Mouse (Mus musculus): ENCODE measurements around the gene Cd200r2. TPM values are rescaled to one million over a fixed set of nuclear protein-coding genes. Genes with fewer than 3 reads are reported as not detected.

Gene Cd200r2
- polyA plus RNA-seq, 1 experiment from 2014 or later = not detected

DNA sequence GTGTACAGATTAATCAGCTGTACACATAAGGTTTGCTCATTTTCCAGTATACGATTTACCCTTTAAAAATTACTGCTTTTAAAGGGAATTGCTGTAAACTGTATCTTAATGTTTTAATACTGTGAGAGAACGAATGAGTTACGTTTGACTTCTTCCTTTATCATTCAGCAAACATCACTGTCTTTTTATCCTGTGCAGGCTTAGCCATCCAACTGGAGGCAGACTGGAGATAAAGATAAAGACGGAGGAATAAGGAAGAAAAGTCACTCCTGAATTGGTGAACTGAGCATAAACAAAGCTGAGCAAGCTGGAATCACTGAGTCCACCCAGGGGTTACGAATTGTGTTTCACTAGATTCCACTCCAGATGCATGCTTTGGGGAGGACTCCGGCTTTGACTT lies 10.7 kb downstream of the Cd200r2 start:
- no peak for ATAC-seq (replicated peaks; ENCODE audit: low FRiP score, low read depth)
- whole genome bisulfite sequencing = 83% methylated on average over 6 of the region's 6 CpGs
- no peaks in the 10 kb centered on the region for H3K9me3 ChIP-seq (replicated peaks; ENCODE audit: low read length)

GRCm38 (mm10) chr16:44890814-44891213 lies 23.9 kb downstream of the Cd200r2 start:
- Histone ChIP-seq H3K36me3 (ENCODE audit: insufficient read depth, low read length) (no peaks in the 10 kb centered on the region), H3K4me3 (replicated peaks; ENCODE audit: low read depth, low read length) (no peak overlapping the region), H3K27me3 (ENCODE audit: insufficient read depth, low read length) (no peaks in the 10 kb centered on the region), H3K4me1 (replicated peaks; ENCODE audit: insufficient read depth, low read length) (no peaks in the 10 kb centered on the region), H3K27ac (no peak overlapping the region), H3K9ac (ENCODE audit: low read depth, low read length) (no peak overlapping the region), H3K4me2 (ENCODE audit: low read length) (no peak overlapping the region), H3K9me3 (replicated peaks; ENCODE audit: low read length) (no peaks in the 10 kb centered on the region)
- DNase-seq (ENCODE audit: low spot score) (peak; percentile 4), ATAC-seq (replicated peaks; ENCODE audit: low FRiP score, low read depth) (no peak)
- TF ChIP-seq CTCF (IDR thresholded peaks at IDR 0.05; ENCODE audit: low read depth) = no peak
- WGBS = 36% methylated on average over 1 of the region's 1 CpGs

More for the DNA sequence above, 10.7 kb downstream of the Cd200r2 start:
- no peak for DNase-seq (ENCODE audit: low spot score)
- H3K4me2 ChIP-seq (ENCODE audit: low read length) = no peak overlapping the region
- H3K27ac ChIP-seq = no peak overlapping the region
- no peak for TF ChIP-seq CTCF (IDR thresholded peaks at IDR 0.05; ENCODE audit: low read depth)
- H3K4me3 ChIP-seq (replicated peaks; ENCODE audit: low read depth, low read length) = no peak overlapping the region
- no peak overlapping the region for H3K9ac ChIP-seq (ENCODE audit: low read depth, low read length)
- H3K27me3 ChIP-seq (ENCODE audit: insufficient read depth, low read length) = no peaks in the 10 kb centered on the region
- no peaks in the 10 kb centered on the region for H3K4me1 ChIP-seq (replicated peaks; ENCODE audit: insufficient read depth, low read length)
- no peaks in the 10 kb centered on the region for H3K36me3 ChIP-seq (ENCODE audit: insufficient read depth, low read length)

- DNase-seq (ENCODE audit: low spot score) (no peak), ATAC-seq (replicated peaks; ENCODE audit: low FRiP score, low read depth) (no peak)
- Histone ChIP-seq H3K4me3 (replicated peaks; ENCODE audit: low read depth, low read length) (no peak overlapping the region), H3K27me3 (ENCODE audit: insufficient read depth, low read length) (no peaks in the 10 kb centered on the region), H3K36me3 (ENCODE audit: insufficient read depth, low read length) (no peaks in the 10 kb centered on the region), H3K9me3 (replicated peaks; ENCODE audit: low read length) (no peaks in the 10 kb centered on the region), H3K4me1 (replicated peaks; ENCODE audit: insufficient read depth, low read length) (no peaks in the 10 kb centered on the region), H3K9ac (ENCODE audit: low read depth, low read length) (no peak overlapping the region), H3K27ac (no peak overlapping the region), H3K4me2 (ENCODE audit: low read length) (no peak overlapping the region)
- 92% methylated on average over 1 of the region's 1 CpGs for WGBS
- TF ChIP-seq CTCF (IDR thresholded peaks at IDR 0.05; ENCODE audit: low read depth) = no peak
These were observed 65.1 kb downstream of the Cd200r2 start for GRCm38 (mm10) chr16:44932016-44932415.

GRCm38 (mm10) chr16:44943468-44943867 lies 76.6 kb downstream of the Cd200r2 start, which contains the start of gene Cd200r3:
Cd200r3 (plus strand) TSS chr16:44943678.
- no peak within 1 kb of the TSS for H3K4me3 ChIP-seq (replicated peaks; ENCODE audit: low read depth, low read length)
- H3K4me2 ChIP-seq (ENCODE audit: low read length) = no peak within 1 kb of the TSS
- no peaks in the 10 kb centered on the region for H3K36me3 ChIP-seq (ENCODE audit: insufficient read depth, low read length)
- WGBS = 64% methylated on average over 3 of the region's 3 CpGs
- no peak for TF ChIP-seq CTCF (IDR thresholded peaks at IDR 0.05; ENCODE audit: low read depth)
- H3K4me1 ChIP-seq (replicated peaks; ENCODE audit: insufficient read depth, low read length) = no peaks in the 10 kb centered on the region
- no peak for DNase-seq (ENCODE audit: low spot score)
- no peaks in the 10 kb centered on the region for H3K27me3 ChIP-seq (ENCODE audit: insufficient read depth, low read length)
- H3K27ac ChIP-seq = no peak within 1 kb of the TSS
- H3K9me3 ChIP-seq (replicated peaks; ENCODE audit: low read length) = no peaks in the 10 kb centered on the region
- no peak for ATAC-seq (replicated peaks; ENCODE audit: low FRiP score, low read depth)
- H3K9ac ChIP-seq (ENCODE audit: low read depth, low read length) = no peak within 1 kb of the TSS

GRCm38 (mm10) chr16:44951360-44952114 lies 84.6 kb downstream of the Cd200r2 start:
- H3K4me3 ChIP-seq (replicated peaks; ENCODE audit: low read depth, low read length) = no peak overlapping the region
- no peaks in the 10 kb centered on the region for H3K27me3 ChIP-seq (ENCODE audit: insufficient read depth, low read length)
- 70% methylated on average over 4 of the region's 4 CpGs for WGBS
- H3K4me2 ChIP-seq (ENCODE audit: low read length) = no peak overlapping the region
- no peaks in the 10 kb centered on the region for H3K36me3 ChIP-seq (ENCODE audit: insufficient read depth, low read length)
- no peak overlapping the region for H3K9ac ChIP-seq (ENCODE audit: low read depth, low read length)
- no peak for TF ChIP-seq CTCF (IDR thresholded peaks at IDR 0.05; ENCODE audit: low read depth)
- DNase-seq (ENCODE audit: low spot score) (no peak), ATAC-seq (replicated peaks; ENCODE audit: low FRiP score, low read depth) (no peak)
- H3K27ac ChIP-seq = no peak overlapping the region
- no peaks in the 10 kb centered on the region for H3K9me3 ChIP-seq (replicated peaks; ENCODE audit: low read length)
- no peaks in the 10 kb centered on the region for H3K4me1 ChIP-seq (replicated peaks; ENCODE audit: insufficient read depth, low read length)

GRCm38 (mm10) chr16:44962296-44962695 lies 95.4 kb downstream of the Cd200r2 start:
- H3K27ac ChIP-seq = no peak overlapping the region
- H3K9me3 ChIP-seq (replicated peaks; ENCODE audit: low read length) = no peaks in the 10 kb centered on the region
- no peak overlapping the region for H3K4me3 ChIP-seq (replicated peaks; ENCODE audit: low read depth, low read length)
- H3K36me3 ChIP-seq (ENCODE audit: insufficient read depth, low read length) = no peaks in the 10 kb centered on the region
- DNase-seq (ENCODE audit: low spot score) (no peak), ATAC-seq (replicated peaks; ENCODE audit: low FRiP score, low read depth) (no peak)
- H3K9ac ChIP-seq (ENCODE audit: low read depth, low read length) = no peak overlapping the region
- 80% methylated on average over 2 of the region's 2 CpGs for WGBS
- H3K27me3 ChIP-seq (ENCODE audit: insufficient read depth, low read length) = no peaks in the 10 kb centered on the region
- no peak overlapping the region for H3K4me2 ChIP-seq (ENCODE audit: low read length)
- peak; percentile 32; the same call in 1 of the 2 replicates for TF ChIP-seq CTCF (IDR thresholded peaks at IDR 0.05; ENCODE audit: low read depth)
- no peaks in the 10 kb centered on the region for H3K4me1 ChIP-seq (replicated peaks; ENCODE audit: insufficient read depth, low read length)
